Mouse (Mus musculus) cerebellum, adult 9-10 months (tissue): ENCODE measurements around the gene Zfyve19.
A peak's percentile ranks its signal among the peaks of the same experiment; 100 is the strongest.

Experiments
- DNase-seq: peaks from one replicate; pipeline ENCODE4 v3.0.0; 2022

Gene Zfyve19

DNA sequence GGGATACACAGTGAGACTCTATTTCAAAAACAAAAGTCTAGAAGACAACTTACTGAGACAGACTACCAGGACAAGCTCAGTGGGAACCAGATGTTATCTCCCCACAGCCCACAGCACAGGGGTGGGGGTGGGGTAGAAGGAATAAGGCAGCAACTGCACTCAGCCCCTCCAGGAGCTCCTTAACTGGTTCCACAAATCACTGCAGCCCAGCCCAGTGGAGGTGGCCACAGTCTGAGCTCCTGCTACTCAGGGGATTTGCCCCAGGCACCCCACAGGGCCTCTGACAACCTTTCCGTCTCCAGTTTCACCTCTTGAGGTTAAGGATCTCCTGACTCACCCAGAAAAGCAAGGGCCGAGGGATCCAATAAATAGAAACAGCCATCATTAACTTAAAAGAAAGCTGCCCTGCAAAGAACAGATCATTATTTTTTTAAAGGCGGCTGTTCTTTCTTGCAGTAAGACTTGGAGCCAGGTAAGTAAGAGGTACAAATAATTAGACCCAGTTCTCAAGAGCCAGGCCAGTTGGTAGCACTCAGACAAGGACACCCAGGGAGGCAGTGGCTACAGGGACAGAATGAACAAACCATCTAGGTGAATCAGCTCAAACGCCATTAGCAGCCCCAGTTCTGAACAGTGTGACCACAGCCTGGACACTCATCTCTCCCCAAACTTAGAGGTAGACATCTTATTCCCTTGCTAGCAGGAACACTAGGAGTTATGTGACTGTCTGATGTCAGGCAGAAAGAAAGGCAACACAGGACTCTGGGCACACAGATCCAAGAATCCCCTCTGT, 11.9 kb upstream of the Zfyve19 start:
- no peak for DNase-seq

DNA sequence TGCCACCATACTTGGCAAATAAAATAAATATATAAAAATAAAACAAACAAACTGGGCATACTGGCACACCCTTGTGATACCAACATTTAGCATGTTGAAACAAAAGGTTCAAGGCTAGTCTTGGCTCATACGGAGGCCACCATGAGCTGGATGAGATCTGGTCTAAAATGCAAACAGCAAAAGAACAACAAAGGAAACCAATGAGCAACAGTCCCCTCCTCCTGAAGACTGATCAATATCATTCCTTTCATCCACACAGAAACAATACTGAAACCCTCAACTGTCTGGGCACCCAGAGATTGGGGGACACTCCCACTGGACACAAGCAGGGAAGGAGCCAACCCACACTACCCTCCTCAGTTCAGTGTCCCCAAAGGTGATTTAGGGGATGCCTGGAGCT, 10.9 kb upstream of the Zfyve19 start:
- DNase-seq = no peak

DNA sequence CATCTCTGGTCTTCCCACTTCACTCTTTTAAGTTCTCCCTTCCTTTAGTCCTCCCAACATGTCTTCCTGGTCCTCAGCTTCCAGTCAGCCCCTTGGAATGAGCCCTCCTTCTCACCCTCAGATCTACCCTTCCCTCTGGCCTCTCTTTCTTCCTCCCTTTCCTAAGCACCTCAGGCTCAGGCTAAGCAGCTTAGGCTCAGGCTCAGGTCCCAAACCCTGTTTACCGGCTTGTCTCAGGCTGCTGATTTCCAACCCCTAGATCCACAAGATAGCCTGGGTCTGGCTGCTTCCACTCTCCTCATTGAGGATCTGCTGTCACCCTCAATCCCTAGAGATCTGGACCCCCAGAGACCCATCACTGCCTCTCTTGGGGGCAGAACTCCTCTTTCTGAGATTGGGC, 10.4 kb upstream of the Zfyve19 start:
- DNase-seq = no peak

DNA sequence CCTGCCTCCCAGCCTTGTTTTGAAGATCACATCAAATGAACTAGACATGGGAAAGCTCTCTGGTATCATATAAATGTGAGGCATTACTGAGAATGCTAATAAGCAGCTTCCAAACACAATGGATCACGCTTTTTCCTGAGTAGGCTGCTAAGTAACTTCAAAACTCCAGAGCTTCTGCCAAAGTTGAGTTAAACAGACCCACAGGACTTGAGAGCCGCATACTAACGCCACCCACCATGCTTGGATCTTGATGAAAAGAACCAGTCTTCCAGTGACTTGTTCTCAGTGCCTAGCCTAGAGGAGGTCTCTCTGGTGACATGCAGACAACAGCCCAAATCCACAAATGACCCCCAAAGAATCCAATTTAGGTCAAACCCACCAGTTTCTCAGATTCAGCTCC, 9.5 kb upstream of the Zfyve19 start:
- no peak for DNase-seq

DNA sequence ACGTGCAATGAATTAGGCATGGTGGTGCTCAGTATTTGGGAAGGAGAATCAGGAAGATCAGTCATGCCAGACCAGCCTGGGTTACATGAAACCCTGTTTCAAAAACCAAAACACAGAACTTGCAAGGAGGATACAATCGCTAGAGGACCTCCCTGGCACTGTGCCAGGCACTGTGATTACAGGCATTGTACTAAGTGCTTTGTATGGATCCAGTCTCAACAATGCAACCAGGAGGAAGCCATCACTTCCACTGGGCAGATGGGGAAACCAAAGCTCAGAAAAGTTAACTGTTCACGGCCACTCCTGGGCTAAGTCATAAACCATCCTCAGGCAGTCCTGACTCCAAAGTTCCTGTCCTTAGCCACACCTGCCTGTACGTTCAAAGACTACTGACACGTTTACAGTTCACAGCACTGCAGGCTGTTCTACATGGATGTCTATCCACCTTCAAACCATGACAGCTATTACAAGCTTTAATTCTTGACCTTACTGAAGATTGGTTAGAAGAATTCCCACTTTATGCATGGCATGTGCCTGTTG, 5.4 kb upstream of the Zfyve19 start:
- DNase-seq = no peak

DNA sequence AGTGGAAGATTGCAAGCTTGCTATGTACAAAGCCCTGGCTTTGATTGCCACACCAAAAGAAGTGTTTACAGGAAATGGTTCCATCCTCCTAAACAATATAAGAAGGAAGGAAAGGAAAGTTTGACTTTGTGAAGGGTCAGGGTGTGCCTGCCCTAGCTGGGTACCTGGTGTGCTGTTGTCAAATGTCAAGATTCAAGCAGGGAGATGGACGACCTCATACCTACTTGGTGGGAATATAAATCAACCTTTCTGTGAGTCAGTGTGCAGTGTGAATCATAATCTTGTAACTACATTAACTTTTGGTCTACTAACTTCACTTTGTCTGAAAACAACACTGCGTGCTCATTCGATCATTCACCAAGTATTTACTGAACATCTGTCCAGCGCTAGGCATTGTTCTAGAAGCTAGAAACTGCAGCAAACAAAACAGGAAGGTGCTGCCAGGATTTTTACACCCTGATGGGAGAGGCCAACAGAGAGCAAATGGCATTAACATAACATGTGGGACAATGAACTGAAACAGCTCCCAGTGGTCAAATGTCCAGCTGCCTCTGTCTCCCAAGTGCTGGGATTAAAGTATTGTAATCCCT, 4.5 kb upstream of the Zfyve19 start:
- DNase-seq = no peak

DNA sequence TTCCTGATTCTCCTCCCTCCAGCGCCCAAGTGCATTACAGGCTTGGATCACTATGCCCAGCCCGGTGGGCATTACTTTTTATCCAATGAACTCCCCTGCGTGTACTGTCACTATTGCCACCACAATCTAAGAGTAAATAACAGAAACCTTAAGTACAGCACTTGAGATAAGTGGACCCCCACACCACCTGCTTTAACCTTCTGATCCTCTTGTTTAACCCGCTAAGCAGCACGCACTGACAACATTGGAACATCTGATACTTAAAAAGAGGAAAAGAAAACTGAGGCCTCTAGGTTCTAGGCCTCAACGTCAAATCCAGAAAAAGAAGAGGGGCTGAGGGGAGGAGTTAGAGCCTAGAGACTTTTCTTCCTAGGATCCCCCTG, 465 bp upstream of the Zfyve19 start:
- DNase-seq = no peak

DNA sequence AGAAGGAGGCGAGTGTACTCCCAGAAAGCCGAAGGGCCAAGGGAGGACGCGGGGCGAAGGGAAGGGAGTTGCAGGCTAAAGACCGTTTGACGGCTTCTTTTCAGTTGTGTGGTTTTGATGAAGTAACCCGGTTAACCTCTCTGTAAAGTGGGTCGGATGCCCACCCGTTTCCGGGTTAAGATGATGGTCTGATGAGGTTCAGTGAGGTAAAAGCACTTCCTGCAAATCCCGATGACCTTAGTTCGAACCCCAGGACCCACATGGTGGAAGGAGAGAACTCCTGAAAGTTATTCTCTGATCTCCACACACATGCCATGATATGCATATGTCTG, 725 bp downstream of the Zfyve19 start:
- no peak for DNase-seq

DNA sequence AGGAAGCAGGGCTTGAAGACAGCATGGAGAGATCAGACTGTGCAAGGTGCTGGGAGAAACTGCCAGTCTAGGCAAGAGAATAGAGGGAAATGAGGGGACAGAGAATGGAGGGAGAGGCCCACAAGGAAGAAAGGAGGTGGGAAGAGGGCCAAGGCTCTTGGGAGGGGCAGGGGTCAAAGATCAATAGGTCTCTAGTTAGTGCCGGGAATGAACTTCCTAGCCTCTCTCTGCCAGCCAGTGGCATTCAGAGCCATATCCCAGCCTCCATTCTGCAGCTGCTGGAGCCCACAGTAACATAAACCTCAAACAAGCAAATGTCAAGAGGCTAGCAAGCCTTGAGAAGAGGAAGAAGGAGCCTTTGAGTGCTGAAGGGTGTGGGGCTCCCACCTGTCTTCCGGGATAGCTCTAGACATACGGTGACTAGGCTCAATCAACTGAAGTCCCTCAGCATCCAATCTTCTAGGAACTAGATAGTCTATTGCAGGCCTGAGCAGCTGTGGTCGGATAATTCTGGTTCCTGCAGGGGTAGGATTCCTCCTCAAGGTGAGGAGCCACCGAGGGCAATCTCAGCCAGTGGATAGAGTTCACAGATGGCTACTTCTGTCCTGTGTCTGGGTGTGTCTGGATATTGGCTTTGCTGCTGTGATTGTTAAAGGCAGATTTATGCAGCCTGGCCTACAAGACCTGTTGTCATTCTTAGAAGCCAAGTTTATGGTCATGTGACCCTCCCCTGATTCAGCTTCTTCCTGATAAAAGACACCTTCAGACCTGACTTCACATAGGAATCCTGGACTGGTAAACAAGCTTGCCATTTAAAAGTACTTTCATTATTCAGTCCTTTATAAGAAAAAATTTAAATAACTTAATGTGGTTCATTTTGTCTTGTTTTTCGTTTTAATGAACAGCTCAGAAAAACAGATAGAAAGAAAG, 21.6 kb downstream of the Zfyve19 start, which contains the start of gene Ppp1r14d:
Gene Ppp1r14d, minus strand, starts transcription at position 132 of the 930 bp plus-strand sequence.
- DNase-seq = no peak

DNA sequence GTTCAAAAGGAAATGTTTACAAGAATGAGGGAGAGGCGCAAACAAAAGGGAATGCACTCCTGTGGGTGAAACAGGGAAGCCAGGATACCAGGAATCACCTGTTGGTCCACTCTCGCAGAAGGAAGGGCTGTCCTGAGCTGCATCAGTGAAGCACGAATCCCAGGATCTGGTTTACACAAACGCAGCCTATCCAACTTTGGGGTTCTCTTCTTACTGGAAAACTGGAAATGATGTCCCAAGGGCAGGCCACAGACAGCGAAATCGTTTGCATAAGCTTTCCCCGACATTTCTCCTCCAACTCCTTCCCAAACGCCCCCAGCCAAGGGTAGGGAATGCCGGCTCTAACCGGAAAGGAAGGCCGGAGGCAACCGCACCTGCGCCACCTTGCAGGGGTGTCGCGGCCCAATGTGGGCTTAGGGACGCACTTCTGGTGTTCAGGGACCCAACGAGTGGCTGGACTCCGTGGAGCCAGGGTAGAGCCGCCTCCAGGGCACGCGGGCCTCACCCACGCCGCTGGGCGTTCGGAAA, 28.3 kb downstream of the Zfyve19 start:
- no peak for DNase-seq

DNA sequence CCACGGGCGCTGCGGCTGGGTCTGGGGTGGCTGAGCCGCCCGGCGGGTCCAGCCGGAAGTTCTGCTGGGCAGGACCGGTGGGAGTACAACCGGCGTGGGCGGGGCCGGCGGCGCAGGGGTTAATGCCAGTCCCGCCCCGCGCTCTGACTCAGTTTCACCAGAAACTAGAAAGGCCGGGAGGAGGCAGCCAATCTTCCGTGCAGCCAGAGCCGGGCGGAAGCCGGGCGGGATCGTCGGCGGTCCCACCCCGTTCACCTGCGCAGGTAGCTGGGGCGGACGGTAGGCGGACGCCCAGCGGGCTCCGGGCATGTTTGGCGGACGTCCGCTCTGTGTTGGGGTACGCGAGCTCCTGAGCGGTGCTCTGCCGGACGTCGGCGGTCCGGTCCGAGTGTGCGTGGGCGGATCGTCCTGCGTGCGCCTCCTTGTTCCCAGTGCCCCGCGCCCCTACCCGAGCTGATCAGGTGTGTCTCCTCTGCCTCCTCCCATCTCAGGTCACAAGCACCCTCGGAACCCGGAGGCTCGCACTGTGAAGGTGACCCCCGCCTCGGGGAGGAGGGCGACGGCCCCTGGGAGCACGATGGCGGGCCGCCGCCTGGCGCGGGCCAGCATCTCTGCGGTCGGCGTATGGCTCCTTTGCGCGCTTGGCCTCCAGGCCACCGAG, 28.9 kb downstream of the Zfyve19 start, which contains the start of gene Spint1:
Gene Spint1, plus strand, starts transcription at position 153 of the 661 bp plus-strand sequence.
- no peak for DNase-seq

DNA sequence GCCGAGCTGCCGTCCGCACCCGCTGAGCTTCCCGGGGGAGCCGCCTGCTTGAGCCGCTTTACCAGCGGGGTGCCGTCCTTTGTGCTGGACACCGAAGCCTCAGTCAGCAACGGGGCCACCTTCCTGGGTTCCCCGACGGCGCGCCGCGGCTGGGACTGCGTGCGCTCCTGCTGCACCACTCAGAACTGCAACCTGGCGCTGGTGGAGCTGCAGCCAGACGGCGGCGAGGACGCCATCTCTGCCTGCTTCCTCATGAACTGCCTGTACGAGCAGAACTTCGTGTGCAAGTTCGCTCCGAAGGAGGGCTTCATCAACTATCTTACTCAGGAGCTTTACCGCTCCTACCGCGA, 29.4 kb downstream of the Zfyve19 start:
- no peak for DNase-seq

DNA sequence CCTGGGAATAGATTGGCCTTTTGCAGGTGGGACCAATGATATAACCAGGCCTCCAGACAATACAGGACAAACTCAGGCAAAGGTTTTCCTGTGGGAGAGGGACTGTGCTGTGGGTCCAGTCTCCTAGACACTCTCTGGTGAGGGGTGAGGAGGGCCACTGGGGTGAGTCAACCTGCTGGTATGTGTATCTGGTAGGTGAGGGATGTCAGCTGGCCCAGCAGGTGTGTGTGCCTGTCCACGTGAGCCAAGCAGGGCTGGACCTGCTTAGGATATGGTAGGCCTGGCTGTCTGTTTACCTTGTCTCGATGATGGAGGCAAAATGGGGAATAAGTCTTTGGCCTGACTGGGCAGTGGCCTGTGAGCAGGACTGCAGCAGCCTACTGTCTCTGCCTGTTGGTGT, 30.3 kb downstream of the Zfyve19 start:
- DNase-seq = no peak

DNA sequence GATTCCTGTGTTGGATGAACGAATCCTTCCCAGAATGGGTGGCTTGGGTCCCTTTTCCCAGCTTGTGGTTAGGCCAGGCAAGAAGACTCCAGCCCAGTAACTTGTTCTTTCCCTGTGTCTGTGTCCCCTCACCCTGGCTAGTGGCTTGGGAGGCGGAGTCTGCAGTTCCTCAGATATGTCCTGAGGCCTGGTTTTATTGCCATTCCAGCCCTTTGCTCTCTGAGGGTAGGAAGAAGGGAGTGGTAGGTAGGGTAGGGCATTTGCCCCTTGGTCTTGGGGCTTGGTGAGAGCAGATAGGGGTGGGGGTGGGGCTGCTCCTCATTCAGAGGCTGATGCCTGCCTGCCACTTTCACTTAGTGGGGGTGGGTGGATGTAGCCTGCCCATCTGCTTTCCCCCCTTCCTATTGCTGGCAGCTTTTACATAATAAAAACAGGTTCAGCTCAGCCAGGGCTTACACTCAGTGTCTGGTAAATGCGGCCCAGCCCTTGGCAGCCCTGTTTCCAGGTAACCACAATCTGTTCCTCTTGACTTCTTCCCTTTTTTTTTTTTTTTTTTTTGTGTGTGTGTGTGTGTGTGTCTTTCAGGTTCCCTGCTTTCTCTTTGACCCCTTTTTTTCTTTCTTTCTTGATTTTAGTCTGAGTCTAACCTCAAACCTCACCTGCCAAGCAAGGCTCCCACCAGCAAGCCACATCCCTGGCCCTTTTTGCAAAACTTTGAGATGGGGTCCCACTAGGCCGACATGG, 31.8 kb downstream of the Zfyve19 start:
- DNase-seq = no peak

DNA sequence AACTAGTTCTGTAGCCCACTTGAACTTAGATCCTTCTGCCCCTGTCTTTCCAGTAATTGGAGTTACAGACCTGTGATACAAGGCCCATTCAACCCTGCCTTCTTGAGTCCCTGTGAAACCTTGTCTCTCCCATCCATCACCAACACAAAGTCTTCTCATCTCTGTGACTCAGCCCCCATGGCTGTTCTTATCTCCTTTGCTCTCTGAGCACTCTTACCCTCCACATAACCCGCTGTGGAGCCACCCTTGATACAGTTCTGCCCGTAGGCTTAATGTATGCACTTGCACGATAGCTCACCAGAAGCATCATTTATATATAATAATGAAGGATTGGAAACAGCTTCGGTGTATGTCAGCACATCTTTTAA, 32.4 kb downstream of the Zfyve19 start:
- no peak for DNase-seq

DNA sequence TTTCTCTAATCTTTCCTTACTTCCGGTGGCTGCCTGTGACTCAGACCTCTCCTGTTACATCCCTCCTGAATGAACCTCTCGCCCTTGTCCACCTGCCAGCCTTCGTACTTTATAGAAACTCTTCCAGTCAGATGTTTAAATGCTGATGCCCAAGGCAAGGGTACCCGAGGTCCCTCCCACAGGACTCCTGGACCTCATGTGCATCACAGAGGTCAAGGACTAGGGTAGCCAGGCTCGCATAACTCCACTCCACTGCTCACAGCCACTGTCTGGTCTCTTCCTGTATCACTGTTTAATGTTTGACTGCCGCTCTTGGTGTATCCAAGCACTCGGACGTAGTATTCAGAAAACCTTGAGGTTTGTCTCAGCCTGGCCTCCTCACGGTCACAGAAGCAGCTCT, 34.1 kb downstream of the Zfyve19 start:
- no peak for DNase-seq

DNA sequence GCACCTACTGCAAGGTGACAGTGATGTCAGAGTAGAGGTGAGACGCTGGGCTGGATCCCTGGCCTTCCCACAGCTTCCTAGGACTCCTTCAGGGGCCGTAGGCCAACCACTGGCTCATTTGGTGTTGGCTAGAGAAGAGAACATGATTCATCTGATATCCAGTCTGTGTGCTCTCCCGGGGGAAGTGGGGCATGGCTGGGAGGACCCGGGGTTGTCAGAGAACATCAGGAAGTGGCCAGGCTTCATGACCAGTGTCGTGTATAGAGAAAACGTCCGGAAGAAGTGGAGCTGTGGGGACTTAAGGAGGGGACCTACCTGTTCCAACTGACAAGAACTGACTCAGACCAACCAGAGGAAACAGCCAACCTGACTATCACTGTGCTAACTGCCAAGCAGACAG, 36.8 kb downstream of the Zfyve19 start:
- no peak for DNase-seq

DNA sequence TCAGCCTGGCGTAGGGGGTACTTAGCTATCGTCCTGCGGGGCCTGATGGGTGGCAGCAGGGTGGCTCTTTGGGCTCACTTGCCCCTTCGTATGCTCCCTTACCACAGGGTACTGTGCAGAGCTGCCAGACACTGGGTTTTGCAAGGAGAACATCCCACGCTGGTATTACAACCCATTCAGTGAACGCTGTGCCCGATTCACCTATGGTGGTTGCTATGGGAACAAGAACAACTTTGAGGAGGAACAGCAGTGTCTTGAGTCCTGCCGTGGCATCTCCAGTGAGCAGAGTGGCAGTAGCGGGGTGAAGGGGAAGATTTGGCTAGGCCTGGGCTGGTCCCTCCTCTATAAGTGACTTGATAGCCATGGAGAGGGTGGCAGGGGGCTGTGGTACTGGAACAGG, 39.5 kb downstream of the Zfyve19 start:
- DNase-seq = no peak

DNA sequence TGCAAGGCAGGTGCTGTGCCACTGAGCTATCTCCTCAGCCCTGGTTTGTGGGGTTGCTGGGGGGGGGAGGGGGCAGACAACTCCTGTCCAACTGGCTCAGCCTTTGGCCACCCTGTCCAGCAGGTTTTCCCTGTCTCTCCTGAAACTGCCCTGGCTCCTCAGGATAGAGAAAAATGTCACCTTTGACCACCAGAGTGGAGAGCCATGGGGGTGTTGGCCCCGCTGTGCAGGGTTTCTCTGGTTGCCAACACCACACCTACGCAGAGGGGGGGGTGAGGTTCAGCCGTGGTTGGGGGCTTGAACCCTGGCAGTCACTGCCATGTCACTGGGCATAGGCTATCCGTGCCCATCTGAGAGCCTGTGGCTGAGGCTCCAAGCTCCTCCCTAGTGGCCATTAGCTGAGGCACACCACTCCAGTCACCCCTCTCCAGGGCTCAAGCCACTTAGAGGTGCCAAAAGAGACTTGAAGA, 41.2 kb downstream of the Zfyve19 start:
- DNase-seq = no peak

DNA sequence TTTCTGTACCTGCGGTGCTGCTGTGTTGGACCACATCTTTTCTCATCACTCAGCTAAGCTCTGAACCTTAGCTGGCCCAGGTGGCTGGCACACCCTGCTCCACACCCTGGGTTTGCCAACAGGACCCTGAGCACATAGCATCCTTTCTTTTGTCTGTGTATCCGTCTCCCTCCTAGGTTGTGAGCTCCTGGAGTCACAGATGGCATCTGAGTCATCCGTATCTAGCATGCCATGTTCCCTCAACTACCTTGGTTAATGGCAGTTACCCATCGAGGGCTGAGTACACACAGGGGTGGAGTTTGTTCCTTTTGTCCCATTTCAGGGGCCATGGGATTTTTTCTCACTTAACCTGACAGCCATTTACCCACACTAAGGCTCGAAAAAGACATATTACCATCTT, 42.0 kb downstream of the Zfyve19 start:
- DNase-seq = no peak

DNA sequence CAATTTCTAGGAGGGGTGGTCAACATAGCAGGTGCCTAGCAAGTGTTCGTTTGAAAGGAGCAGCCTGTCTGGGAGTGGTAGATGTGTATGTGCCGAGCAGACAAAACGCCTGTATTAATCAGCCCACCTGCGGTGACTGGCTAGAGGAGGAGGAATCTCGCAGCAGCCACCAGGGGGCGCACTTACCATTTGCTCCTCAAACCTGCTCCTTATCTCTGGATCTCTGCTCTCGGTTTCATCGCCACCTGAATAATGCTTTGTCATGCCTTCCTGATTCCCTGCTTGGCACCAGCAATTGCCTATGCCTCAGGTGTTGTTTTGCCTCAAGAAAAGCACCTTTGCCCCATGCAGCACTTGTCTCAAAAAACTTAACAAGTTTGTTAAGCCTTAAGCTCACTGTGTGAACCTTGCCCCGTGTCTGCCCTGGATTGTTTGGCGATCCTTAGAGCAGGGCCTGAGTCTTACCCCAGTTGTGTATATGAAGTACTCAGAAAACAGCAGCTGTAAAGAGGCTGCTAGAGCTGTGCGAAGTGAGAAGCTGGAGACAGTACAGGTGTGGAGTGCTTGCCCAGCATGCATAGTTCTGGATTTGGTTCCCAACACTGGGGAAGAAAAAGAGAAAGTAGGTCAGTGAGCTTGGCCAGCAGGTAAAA, 42.5 kb downstream of the Zfyve19 start:
- peak; percentile 92 for DNase-seq
